Mouse (Mus musculus) kidney, postnatal 0 days (tissue): ENCODE measurements at regions not wholly inside any gene's neighbourhood (a gene's known extent, or its start where the extent isn't known, plus 50 kb on each side); places are given as distances from the start of the nearest gene placed in this dataset.

Experiments
- ATAC-seq: fragments of 200-750 bp; cut with Nextera tagmentation; replicated peaks from 2 replicates; pipeline ENCODE4 v1.8.0; 2017; ENCODE audit warnings: low read depth, moderate number of reproducible peaks, moderate TSS enrichment, moderate library complexity; ENCODE audit not compliant: low FRiP score
- DNase-seq: peaks from one replicate; pipeline ENCODE4 v3.0.0-alpha.2; 2016; ENCODE audit warnings: low spot score
- H3K27ac ChIP-seq: fragments of 300-500 bp; sonication (generic); 2 replicates; pipeline ENCODE4 v1.5.1; 2014; ENCODE audit warnings: mild to moderate bottlenecking
- H3K27me3 ChIP-seq: fragments of 300-500 bp; sonication (generic); 2 replicates; pipeline ENCODE4 v1.6.1; 2014; ENCODE audit warnings: low read length, mixed read lengths; ENCODE audit not compliant: insufficient read depth
- H3K36me3 ChIP-seq: fragments of 300-500 bp; sonication (generic); 2 replicates; pipeline ENCODE4 v1.6.1; 2014; ENCODE audit warnings: low read length, mixed read lengths; ENCODE audit not compliant: insufficient read depth
- H3K4me1 ChIP-seq: fragments of 300-500 bp; sonication (generic); replicated peaks from 2 replicates; pipeline ENCODE4 v1.6.1; 2014; ENCODE audit warnings: antibody characterized with exemption, low read length, mixed read lengths; ENCODE audit not compliant: insufficient read depth
- H3K4me2 ChIP-seq: fragments of 300-500 bp; sonication (generic); 2 replicates; pipeline ENCODE4 v1.6.1; 2014; ENCODE audit warnings: mild to moderate bottlenecking, low read length, moderate library complexity, mixed read lengths
- H3K4me3 ChIP-seq: fragments of 300-500 bp; sonication (generic); replicated peaks from 2 replicates; pipeline ENCODE4 v1.5.1; 2014; ENCODE audit warnings: low read depth, low read length
- H3K9ac ChIP-seq: fragments of 300-500 bp; sonication (generic); 2 replicates; pipeline ENCODE4 v1.6.1; 2014; ENCODE audit warnings: low read depth, low read length
- H3K9me3 ChIP-seq: fragments of 300-500 bp; sonication (generic); replicated peaks from 2 replicates; pipeline ENCODE4 v1.6.1; 2016; ENCODE audit warnings: low read length, inconsistent platforms, mixed read lengths
- CTCF ChIP-seq: IDR thresholded peaks from 2 replicates; pipeline ENCODE4 v1.5.1; 2016; ENCODE audit warnings: antibody characterized with exemption, low read depth, mild to moderate bottlenecking, moderate library complexity
- WGBS: fragments of 180-500 bp; shearing (Covaris S2); extraction: QIAGEN DNeasy Blood & Tissue Kit; methylation state at CpG from one replicate; pipeline ENCODE4 v1.1.7; 2014; 5-methylcytosine and 5-hydroxymethylcytosine counted together

GRCm38 (mm10) chr4:10351876-10352627 is 522.2 kb upstream of the 2610301B20Rik start:
- no peaks in the 10 kb centered on the region for H3K9me3 ChIP-seq
- H3K27ac ChIP-seq = no peak overlapping the region
- no peaks in the 10 kb centered on the region for H3K27me3 ChIP-seq
- WGBS = 64% methylated on average over 4 of the region's 4 CpGs
- no peaks in the 10 kb centered on the region for H3K36me3 ChIP-seq
- no peak for DNase-seq
- no peak for TF ChIP-seq CTCF
- no peaks in the 10 kb centered on the region for H3K4me1 ChIP-seq
- no peak for ATAC-seq
- H3K4me3 ChIP-seq = no peak overlapping the region
- H3K9ac ChIP-seq = no peak overlapping the region
- H3K4me2 ChIP-seq = no peak overlapping the region

GRCm38 (mm10) chr4:10357572-10357971 is 516.7 kb upstream of the 2610301B20Rik start:
- 56% methylated on average over 3 of the region's 3 CpGs for WGBS
- H3K9me3 ChIP-seq = no peaks in the 10 kb centered on the region
- no peak overlapping the region for H3K4me3 ChIP-seq
- H3K4me2 ChIP-seq = no peak overlapping the region
- no peaks in the 10 kb centered on the region for H3K4me1 ChIP-seq
- H3K9ac ChIP-seq = no peak overlapping the region
- ATAC-seq = no peak
- no peak for TF ChIP-seq CTCF
- no peaks in the 10 kb centered on the region for H3K27me3 ChIP-seq
- H3K27ac ChIP-seq = no peak overlapping the region
- DNase-seq = no peak
- H3K36me3 ChIP-seq = no peaks in the 10 kb centered on the region

- H3K27me3 ChIP-seq = no peaks in the 10 kb centered on the region
Measured at GRCm38 (mm10) chr4:10389790-10390189, 484.5 kb upstream of the 2610301B20Rik start.

GRCm38 (mm10) chr4:10397249-10397648 is 477.0 kb upstream of the 2610301B20Rik start:
- H3K9ac ChIP-seq = no peak overlapping the region
- TF ChIP-seq CTCF = no peak
- no peak for ATAC-seq
- no peaks in the 10 kb centered on the region for H3K27me3 ChIP-seq
- no peak overlapping the region for H3K4me2 ChIP-seq
- H3K4me3 ChIP-seq = no peak overlapping the region
- H3K4me1 ChIP-seq = no peaks in the 10 kb centered on the region
- no peaks in the 10 kb centered on the region for H3K36me3 ChIP-seq
- H3K9me3 ChIP-seq = no peaks in the 10 kb centered on the region
- DNase-seq = no peak
- no peak overlapping the region for H3K27ac ChIP-seq

More at GRCm38 (mm10) chr4:10389790-10390189, 484.5 kb upstream of the 2610301B20Rik start:
- no peak overlapping the region for H3K27ac ChIP-seq
- DNase-seq (no peak), ATAC-seq (no peak)
- no peak overlapping the region for H3K4me2 ChIP-seq
- no peak overlapping the region for H3K9ac ChIP-seq
- no peak overlapping the region for H3K4me3 ChIP-seq
- no peak for TF ChIP-seq CTCF
- no peaks in the 10 kb centered on the region for H3K9me3 ChIP-seq
- H3K4me1 ChIP-seq = no peaks in the 10 kb centered on the region
- WGBS = 30% methylated on average over 2 of the region's 2 CpGs
- H3K36me3 ChIP-seq = no peaks in the 10 kb centered on the region

- no peaks in the 10 kb centered on the region for H3K27me3 ChIP-seq
- DNase-seq = no peak
- 86% methylated on average over 2 of the region's 2 CpGs for WGBS
- H3K9ac ChIP-seq = no peak overlapping the region
- H3K27ac ChIP-seq = no peak overlapping the region
- no peaks in the 10 kb centered on the region for H3K4me1 ChIP-seq
- H3K36me3 ChIP-seq = no peaks in the 10 kb centered on the region
- H3K9me3 ChIP-seq = no peaks in the 10 kb centered on the region
- no peak overlapping the region for H3K4me3 ChIP-seq
- H3K4me2 ChIP-seq = no peak overlapping the region
- no peak for TF ChIP-seq CTCF
- no peak for ATAC-seq
Measured at GRCm38 (mm10) chr4:10398075-10398474, 476.2 kb upstream of the 2610301B20Rik start.

- ATAC-seq (no peak), DNase-seq (no peak)
- WGBS = 68% methylated on average over 1 of the region's 1 CpGs
- TF ChIP-seq CTCF = no peak
- H3K4me1 ChIP-seq = no peaks in the 10 kb centered on the region
- no peaks in the 10 kb centered on the region for H3K36me3 ChIP-seq
- H3K4me3 ChIP-seq = no peak overlapping the region
- H3K9ac ChIP-seq = no peak overlapping the region
- H3K27ac ChIP-seq = no peak overlapping the region
- no peak overlapping the region for H3K4me2 ChIP-seq
- no peaks in the 10 kb centered on the region for H3K9me3 ChIP-seq
- no peaks in the 10 kb centered on the region for H3K27me3 ChIP-seq
Measured at GRCm38 (mm10) chr4:10399649-10400048, 474.6 kb upstream of the 2610301B20Rik start.

GRCm38 (mm10) chr4:10402928-10403327 is 471.4 kb upstream of the 2610301B20Rik start:
- Histone ChIP-seq H3K9me3 (no peaks in the 10 kb centered on the region), H3K4me2 (no peak overlapping the region), H3K27ac (no peak overlapping the region), H3K27me3 (no peaks in the 10 kb centered on the region), H3K4me3 (no peak overlapping the region), H3K36me3 (no peaks in the 10 kb centered on the region), H3K4me1 (no peaks in the 10 kb centered on the region), H3K9ac (no peak overlapping the region)
- DNase-seq = peak; percentile 32
- no peak for TF ChIP-seq CTCF
- ATAC-seq = no peak
